Mouse (Mus musculus): ENCODE results near the gene Psg17. TPM values are rescaled to one million over a fixed set of nuclear protein-coding genes. Genes with fewer than 3 reads are reported as not detected.
A peak's percentile ranks its signal among the peaks of the same experiment; 100 is the strongest.
"Not testable (repeated sequence)": the region's sequence is repeated elsewhere in the genome, so short reads cannot be mapped to it uniquely, and the experiment has no call there.

The Psg17 gene
- polyA plus RNA-seq (2015; fragmentation: Nextera tagmentation; extraction: Ambion mirVana) = 0.08 and 0.19 TPM in 2 replicates

DNA sequence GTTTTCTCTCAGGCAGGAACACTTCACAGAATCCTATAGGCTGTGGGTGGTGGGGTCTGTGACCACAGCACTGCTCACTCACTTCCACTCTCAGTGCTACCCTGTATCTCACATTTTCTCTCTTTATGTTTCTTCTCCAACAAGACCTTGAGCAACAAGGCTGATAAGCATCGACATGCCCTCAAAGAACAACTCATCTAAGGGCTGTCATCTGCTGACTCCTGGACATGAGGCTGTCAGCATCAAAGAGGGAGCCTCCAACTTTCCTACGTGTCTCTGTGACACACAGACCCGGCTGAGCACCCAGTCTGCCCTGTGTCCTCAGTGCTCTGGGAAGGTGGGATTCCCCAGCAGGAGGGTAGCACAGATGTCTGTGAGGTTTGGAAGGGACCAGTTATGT is at the start of gene Psg17:
Gene Psg17 (minus strand): TSS at position 101 of the 400 bp plus-strand sequence.
- no peaks in the 10 kb centered on the region for H3K27me3 ChIP-seq (replicated peaks)
- ATAC-seq (ENCODE audit: insufficient read depth, low FRiP score, low read depth) = no peak
- no peak within 1 kb of the TSS for H3K4me3 ChIP-seq (replicated peaks)
- H3K9me3 ChIP-seq = no peaks in the 10 kb centered on the region
- 59% methylated on average over 3 of the region's 3 CpGs for WGBS
- H3K36me3 ChIP-seq = no peaks in the 10 kb centered on the region
- no peak within 1 kb of the TSS for H3K4me2 ChIP-seq
- no peak within 1 kb of the TSS for H3K9ac ChIP-seq
- H3K4me1 ChIP-seq = no peaks in the 10 kb centered on the region
- no peak within 1 kb of the TSS for H3K27ac ChIP-seq

DNA sequence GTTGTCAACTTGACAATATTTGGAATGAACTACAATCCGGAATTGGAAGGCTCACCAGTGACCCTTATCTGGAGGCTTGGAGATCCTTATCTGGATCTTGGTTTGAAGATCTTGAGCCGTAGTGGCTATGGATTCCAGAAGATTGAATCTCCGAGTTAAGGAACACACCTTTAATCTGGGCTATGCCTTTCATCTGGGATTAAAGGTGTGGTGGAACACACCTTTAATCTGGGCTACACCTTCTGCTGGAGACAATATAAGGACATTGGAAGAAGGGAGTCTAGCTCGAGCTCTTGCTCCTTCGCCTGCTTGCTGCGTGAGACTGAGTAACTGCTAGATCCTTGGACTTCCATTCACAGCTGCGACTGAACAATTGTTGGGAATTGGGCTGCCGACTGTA is 49.6 kb upstream of the Psg17 start, which contains the start of gene Pglyrp1:
Gene Pglyrp1 (plus strand): TSS at position 301 of the 400 bp plus-strand sequence.
- H3K4me1 ChIP-seq; H3K4me3 ChIP-seq (replicated peaks); H3K9me3 ChIP-seq; ATAC-seq (ENCODE audit: insufficient read depth, low FRiP score, low read depth); H3K9ac ChIP-seq; H3K27me3 ChIP-seq (replicated peaks); H3K27ac ChIP-seq; H3K36me3 ChIP-seq; H3K4me2 ChIP-seq: not testable (repeated sequence)
- 85% methylated on average over 1 of the region's 8 CpGs for WGBS

DNA sequence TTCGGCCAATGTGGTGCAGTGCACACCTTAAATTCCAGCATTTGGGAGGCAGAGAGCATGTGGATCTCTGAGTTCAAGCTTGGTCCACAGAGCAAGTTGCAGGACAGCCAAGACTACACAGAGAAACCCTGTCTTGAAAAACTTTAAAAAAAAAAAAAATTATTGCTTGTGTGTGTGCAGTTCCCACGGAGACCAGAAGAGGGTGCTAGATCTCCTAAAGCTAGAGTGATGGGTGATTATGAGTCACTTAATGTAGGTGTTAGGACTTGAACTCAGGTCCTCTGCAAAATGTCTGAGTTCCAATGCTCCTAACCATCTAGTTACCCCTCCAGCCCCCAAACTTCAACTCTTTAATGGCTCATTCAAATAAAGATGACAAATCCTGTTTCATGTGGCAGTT is 47.1 kb upstream of the Psg17 start:
- WGBS = 89% methylated on average over 2 of the region's 2 CpGs
- Histone ChIP-seq H3K4me3 (replicated peaks) (no peak overlapping the region), H3K36me3 (no peaks in the 10 kb centered on the region), H3K4me1 (no peaks in the 10 kb centered on the region), H3K9ac (no peak overlapping the region), H3K27ac (no peak overlapping the region), H3K9me3 (no peaks in the 10 kb centered on the region), H3K4me2 (no peak overlapping the region), H3K27me3 (replicated peaks) (no peaks in the 10 kb centered on the region)
- ATAC-seq (ENCODE audit: insufficient read depth, low FRiP score, low read depth) = no peak

DNA sequence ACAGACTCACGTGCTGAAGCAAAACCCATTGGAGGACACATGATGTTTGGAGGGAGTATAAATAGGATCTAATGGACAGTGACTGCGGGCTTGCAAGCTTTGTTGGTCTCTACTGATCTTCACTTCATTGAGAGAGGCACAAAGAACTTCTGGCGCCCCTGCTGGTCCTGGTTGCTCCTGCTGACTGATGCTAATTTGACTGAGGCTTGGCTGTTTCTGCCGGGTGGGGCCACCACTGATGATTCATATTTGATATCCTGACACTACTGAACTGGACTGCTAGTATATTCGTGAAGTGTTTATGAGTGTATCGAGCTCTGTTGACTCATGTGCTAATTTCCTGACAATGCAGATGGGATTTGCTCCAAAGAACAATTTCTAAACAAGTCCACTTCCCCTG is 41.4 kb upstream of the Psg17 start:
- H3K4me3 ChIP-seq (replicated peaks) = no peak overlapping the region
- no peak overlapping the region for H3K27ac ChIP-seq
- no peaks in the 10 kb centered on the region for H3K9me3 ChIP-seq
- WGBS = 76% methylated on average over 6 of the region's 6 CpGs
- no peaks in the 10 kb centered on the region for H3K36me3 ChIP-seq
- H3K4me1 ChIP-seq = no peaks in the 10 kb centered on the region
- ATAC-seq (ENCODE audit: insufficient read depth, low FRiP score, low read depth) = no peak
- H3K9ac ChIP-seq = no peak overlapping the region
- no peak overlapping the region for H3K4me2 ChIP-seq
- no peaks in the 10 kb centered on the region for H3K27me3 ChIP-seq (replicated peaks)

DNA sequence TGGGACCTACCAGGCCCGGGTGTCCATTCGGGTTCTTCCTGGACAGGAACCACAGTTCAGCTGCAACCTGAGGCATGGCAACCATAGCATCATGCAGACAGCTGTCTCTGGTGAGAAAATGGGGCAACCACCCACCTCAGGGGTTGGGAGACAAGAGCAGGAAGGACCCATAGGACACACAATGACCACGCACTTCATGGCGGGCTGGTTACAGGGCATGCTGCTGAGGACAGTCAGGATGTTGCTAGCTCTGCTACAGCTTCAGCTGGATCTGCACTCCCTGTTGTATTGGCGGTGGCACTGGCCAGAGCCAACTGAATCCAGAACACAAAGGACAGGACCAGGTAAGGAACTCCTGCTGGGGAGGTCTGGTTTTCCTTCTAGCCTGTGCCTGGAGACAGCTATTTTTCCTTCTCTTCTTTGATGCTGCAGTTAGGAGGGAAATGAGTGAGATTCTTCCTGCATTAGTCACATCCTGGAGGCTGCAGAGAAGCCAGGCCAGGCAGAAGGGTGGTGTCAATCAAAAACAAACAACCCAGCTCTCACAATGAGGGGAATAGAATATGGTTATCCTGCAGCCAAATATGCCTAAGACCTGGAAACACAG is 37.0 kb upstream of the Psg17 start:
- no peaks in the 10 kb centered on the region for H3K27me3 ChIP-seq (replicated peaks)
- no peak overlapping the region for H3K9ac ChIP-seq
- H3K9me3 ChIP-seq = no peaks in the 10 kb centered on the region
- no peak overlapping the region for H3K27ac ChIP-seq
- no peaks in the 10 kb centered on the region for H3K36me3 ChIP-seq
- WGBS = 70% methylated on average over 5 of the region's 5 CpGs
- ATAC-seq (ENCODE audit: insufficient read depth, low FRiP score, low read depth) = no peak; the same call in 1 of the 2 replicates
- H3K4me1 ChIP-seq = no peaks in the 10 kb centered on the region
- no peak overlapping the region for H3K4me3 ChIP-seq (replicated peaks)
- H3K4me2 ChIP-seq = no peak overlapping the region

DNA sequence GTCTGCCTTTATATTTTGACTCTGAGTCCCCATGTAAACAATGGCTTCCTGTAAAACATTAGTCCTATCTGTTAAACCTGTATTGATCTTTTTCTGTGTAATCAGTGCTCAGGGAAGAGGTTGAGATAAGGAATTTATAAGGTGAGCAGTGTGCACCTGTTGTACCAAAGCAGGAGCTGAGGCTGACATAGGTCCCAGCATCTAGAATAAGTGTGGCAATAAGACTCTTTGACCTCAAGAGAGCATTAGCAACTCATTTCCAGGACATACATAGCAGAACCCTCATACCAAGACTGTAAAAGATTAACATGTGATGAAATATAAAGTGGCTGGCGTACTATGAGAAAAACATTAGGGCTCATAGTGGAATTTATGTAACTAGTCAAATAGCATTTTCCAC is 27.0 kb upstream of the Psg17 start:
- ATAC-seq (ENCODE audit: insufficient read depth, low FRiP score, low read depth) = peak; percentile 35; the same call in 1 of the 2 replicates
- Histone ChIP-seq H3K9ac (no peak overlapping the region), H3K27ac (no peak overlapping the region), H3K4me2 (no peak overlapping the region), H3K9me3 (no peaks in the 10 kb centered on the region), H3K4me3 (replicated peaks) (no peak overlapping the region), H3K4me1 (peaks cover 4% of the 10 kb centered on the region; the same call in 1 of the 2 replicates), H3K27me3 (replicated peaks) (no peaks in the 10 kb centered on the region), H3K36me3 (no peaks in the 10 kb centered on the region)
- 76% methylated on average over 1 of the region's 1 CpGs for WGBS

DNA sequence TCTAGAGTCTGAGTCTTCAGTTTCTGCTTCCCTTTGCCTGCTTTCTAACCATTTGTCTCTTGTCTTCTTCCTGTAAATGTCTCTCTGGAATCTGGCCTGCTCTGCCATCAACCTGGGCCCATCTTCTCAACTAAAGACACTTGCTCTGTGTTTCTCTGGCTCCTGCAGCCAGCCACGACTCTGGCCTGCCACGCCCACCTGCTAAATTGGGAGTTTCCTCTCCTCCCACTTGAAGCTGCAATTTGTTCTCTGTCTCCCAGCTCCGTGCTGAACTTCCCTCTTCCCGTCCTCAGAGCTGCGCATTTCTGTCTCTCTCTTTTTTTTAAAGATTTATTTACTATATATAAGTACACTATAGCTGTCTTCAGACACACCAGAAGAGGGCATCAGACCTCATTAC is 23.4 kb upstream of the Psg17 start:
- H3K27me3 ChIP-seq (replicated peaks) = no peaks in the 10 kb centered on the region
- no peak overlapping the region for H3K27ac ChIP-seq
- H3K4me2 ChIP-seq = no peak overlapping the region
- H3K9me3 ChIP-seq = no peaks in the 10 kb centered on the region
- H3K4me3 ChIP-seq (replicated peaks) = no peak overlapping the region
- peaks cover 9% of the 10 kb centered on the region; the same call in 1 of the 2 replicates for H3K4me1 ChIP-seq
- no peak for ATAC-seq (ENCODE audit: insufficient read depth, low FRiP score, low read depth)
- no peak overlapping the region for H3K9ac ChIP-seq
- H3K36me3 ChIP-seq = no peaks in the 10 kb centered on the region
- 37% methylated on average over 5 of the region's 5 CpGs for WGBS

DNA sequence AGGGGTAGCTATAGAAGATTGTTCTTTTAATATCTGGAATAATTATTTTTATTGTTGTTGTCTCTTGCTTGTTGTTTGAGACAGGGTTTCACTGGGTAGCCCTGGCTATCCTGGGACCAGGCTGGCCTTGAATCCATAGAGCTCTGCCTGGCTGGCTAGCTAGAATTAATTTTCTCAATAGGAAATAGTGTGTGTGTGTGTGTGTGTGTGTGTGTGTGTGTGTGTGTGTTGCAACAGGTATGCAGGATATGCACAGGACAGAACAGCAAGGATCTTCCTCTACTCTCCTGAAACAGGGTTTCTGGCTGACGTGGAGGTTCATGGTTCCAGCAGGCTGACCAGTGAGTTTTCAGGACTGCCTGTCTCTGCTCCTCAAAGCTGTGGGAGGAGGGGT is 19.8 kb upstream of the Psg17 start:
- ATAC-seq (ENCODE audit: insufficient read depth, low FRiP score, low read depth) = no peak
- Histone ChIP-seq H3K4me3 (replicated peaks) (peak overlapping the region; percentile 34), H3K9me3 (no peaks in the 10 kb centered on the region), H3K27me3 (replicated peaks) (no peaks in the 10 kb centered on the region), H3K4me1 (peaks cover 9% of the 10 kb centered on the region; the same call in 1 of the 2 replicates), H3K4me2 (peak overlapping the region; percentile 56), H3K27ac (peak overlapping the region; percentile 84), H3K9ac (no peak overlapping the region), H3K36me3 (no peaks in the 10 kb centered on the region)
- WGBS = 71% methylated on average over 1 of the region's 1 CpGs

DNA sequence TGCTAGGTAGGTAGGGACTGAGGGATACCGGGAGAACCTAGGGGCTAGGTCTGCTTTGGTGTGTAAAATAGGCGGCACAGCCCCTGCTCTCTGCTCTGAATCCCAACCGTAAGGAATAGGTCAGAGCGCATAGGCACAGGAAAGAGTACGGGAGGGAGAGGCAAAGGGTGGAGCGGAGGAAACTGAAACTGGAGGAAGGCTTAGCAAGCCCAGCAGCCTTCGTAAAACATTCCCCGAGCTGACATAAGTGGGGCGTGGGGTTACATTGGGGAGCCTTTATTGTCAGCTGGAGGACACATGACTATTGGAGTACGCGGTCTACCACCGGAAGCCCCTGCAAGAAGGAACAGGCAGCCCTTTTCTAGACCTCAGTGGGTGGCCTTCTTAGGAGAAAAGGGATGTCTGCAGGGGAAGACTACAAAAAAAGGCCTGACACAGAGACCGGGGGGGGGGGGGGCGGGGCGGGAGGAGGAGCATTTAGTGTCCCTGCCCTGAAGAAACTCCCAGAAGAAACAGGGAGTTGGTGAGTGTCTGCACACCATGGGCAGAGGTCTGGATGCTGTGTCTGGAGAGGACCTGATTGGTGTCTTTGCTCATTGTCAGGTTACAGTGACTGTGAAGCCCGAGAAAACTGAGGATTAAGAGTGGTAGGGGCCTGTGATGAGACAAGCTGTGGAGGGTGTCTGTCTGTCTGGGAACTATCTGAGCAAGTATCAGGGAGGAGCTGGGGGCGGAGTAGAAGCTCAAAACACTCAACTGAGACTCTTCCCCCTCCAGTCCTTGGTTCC is 19.2 kb upstream of the Psg17 start:
- Histone ChIP-seq H3K4me3 (replicated peaks) (peak overlapping the region; percentile 44), H3K4me2 (peak overlapping the region; percentile 56), H3K4me1 (peaks cover 9% of the 10 kb centered on the region; the same call in 1 of the 2 replicates), H3K9me3 (no peaks in the 10 kb centered on the region), H3K27ac (peak overlapping the region; percentile 95), H3K9ac (peak overlapping the region; percentile 35; the same call in 1 of the 2 replicates), H3K36me3 (no peaks in the 10 kb centered on the region), H3K27me3 (replicated peaks) (no peaks in the 10 kb centered on the region)
- 4% methylated on average over 16 of the region's 17 CpGs for WGBS
- ATAC-seq (ENCODE audit: insufficient read depth, low FRiP score, low read depth) = peak; percentile 87

DNA sequence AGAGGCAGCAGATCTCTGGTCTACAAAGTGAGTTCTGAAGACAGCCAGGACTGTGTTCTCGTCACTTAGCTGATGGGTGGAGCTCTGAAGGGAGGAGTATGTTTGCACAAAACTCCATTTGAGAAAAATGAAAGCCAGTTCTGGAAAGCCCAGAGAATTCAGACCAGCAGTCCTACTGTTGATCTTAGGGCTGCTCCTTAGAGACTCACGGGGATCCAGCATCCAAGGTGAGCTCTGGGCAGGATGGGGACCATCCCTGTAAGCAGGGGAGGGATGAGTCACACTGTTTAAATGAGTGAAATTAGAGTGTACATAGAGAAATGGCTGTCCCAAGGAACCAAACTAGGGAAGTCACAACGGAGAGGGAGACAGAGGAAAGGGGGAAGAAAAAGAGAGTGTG is 18.5 kb upstream of the Psg17 start, which contains the start of gene Mill2:
Gene Mill2 (plus strand): TSS at position 102 of the 400 bp plus-strand sequence.
- WGBS = 8% methylated on average over 3 of the region's 3 CpGs

DNA sequence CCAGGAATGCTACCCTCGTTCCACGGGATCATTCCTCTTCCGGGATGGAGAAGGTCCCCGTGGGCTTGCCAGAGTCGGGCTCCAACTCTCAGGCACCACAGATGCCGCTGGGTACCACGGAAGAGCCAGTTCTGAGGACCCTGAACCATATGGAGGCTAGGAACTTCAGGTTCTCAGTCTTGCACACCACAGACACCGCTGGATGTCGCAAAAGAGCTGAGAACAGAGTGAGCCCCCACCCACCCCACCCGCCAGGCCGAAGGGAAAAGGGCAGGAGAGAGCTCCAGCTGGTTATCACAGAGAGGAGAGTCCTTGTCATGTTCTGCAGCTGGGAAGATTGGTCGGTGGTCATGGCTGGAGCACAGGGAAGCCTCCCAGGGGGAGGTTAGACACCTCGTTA is 10.9 kb upstream of the Psg17 start:
- no peak overlapping the region for H3K4me3 ChIP-seq (replicated peaks)
- no peak for ATAC-seq (ENCODE audit: insufficient read depth, low FRiP score, low read depth)
- no peak overlapping the region for H3K27ac ChIP-seq
- peaks cover 4% of the 10 kb centered on the region; the same call in 1 of the 2 replicates for H3K4me1 ChIP-seq
- H3K27me3 ChIP-seq (replicated peaks) = no peaks in the 10 kb centered on the region
- no peaks in the 10 kb centered on the region for H3K9me3 ChIP-seq
- H3K9ac ChIP-seq = no peak overlapping the region
- 43% methylated on average over 13 of the region's 13 CpGs for WGBS
- no peak overlapping the region for H3K4me2 ChIP-seq
- H3K36me3 ChIP-seq = no peaks in the 10 kb centered on the region

More for the DNA sequence above, 18.5 kb upstream of the Psg17 start, which contains the start of gene Mill2:
- Histone ChIP-seq H3K9me3 (no peaks in the 10 kb centered on the region), H3K9ac (peak within 1 kb of the TSS; percentile 35; the same call in 1 of the 2 replicates), H3K36me3 (no peaks in the 10 kb centered on the region), H3K4me2 (peak within 1 kb of the TSS; percentile 56), H3K4me3 (replicated peaks) (peak within 1 kb of the TSS; percentile 44), H3K27me3 (replicated peaks) (no peaks in the 10 kb centered on the region), H3K27ac (peak within 1 kb of the TSS; percentile 95), H3K4me1 (peaks cover 9% of the 10 kb centered on the region; the same call in 1 of the 2 replicates)
- ATAC-seq (ENCODE audit: insufficient read depth, low FRiP score, low read depth) = peak; percentile 41; the same call in 1 of the 2 replicates

DNA sequence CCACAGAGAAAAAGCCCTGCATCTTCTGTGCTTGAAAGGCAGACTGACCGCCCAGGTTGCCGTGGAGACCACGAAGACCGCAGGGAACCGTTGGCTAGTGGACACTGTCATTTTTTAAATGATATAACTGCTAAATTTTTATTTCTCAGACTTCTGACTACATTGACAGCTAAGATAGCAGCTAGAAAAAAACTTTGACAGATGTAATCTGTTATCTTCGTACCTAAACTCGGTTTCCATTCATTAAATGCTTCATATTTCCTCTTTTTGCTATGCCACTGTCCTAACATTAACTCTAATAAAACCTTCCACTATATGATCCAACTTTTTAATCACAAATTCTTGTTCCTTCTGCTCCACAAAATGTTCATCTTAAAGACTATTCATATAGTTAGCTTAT is 8.1 kb upstream of the Psg17 start:
- H3K27me3 ChIP-seq (replicated peaks) = no peaks in the 10 kb centered on the region

More for the DNA sequence above, 8.1 kb upstream of the Psg17 start:
- 73% methylated on average over 7 of the region's 7 CpGs for WGBS
- ATAC-seq (ENCODE audit: insufficient read depth, low FRiP score, low read depth) = no peak
- Histone ChIP-seq H3K4me3 (replicated peaks) (no peak overlapping the region), H3K4me2 (no peak overlapping the region), H3K36me3 (no peaks in the 10 kb centered on the region), H3K4me1 (peaks cover 4% of the 10 kb centered on the region; the same call in 1 of the 2 replicates), H3K9ac (no peak overlapping the region), H3K27ac (no peak overlapping the region), H3K9me3 (no peaks in the 10 kb centered on the region)
